Mouse (Mus musculus) adrenal gland, postnatal 4 days (tissue): ENCODE data around the gene Fhit. TPM values are rescaled to one million over a fixed set of nuclear protein-coding genes. Genes with fewer than 3 reads are reported as not detected.

ENCODE experiments used
- DNase-seq, 2 experiments: peaks; one replicate each; pipeline ENCODE4 v3.0.0; 2021 to 2022; ENCODE audit warnings: low spot score in 2 of 2, mixed read lengths in 2 of 2
- total RNA-seq, 2 experiments: library from RNA; stranded (reverse); gene quantifications; 2 replicates each; pipeline ENCODE4 v1.2.3; 2021

Gene Fhit
- total RNA-seq, 2 experiments from 2014 or later: 14.7 to 19.2 TPM

GRCm38 (mm10) chr14:9623219-9624043 lies 1538.4 kb downstream of the Fhit start:
- DNase-seq: no peak

- DNase-seq: no peak
Observed at GRCm38 (mm10) chr14:9620902-9621540, 1540.8 kb downstream of the Fhit start.

- DNase-seq: no peak
Observed at GRCm38 (mm10) chr14:9619840-9620239, 1542.0 kb downstream of the Fhit start.

- no peak for DNase-seq
Observed at GRCm38 (mm10) chr14:9613126-9613525, 1548.7 kb downstream of the Fhit start.

GRCm38 (mm10) chr14:9609120-9609519 lies 1552.7 kb downstream of the Fhit start:
- DNase-seq: no peak

GRCm38 (mm10) chr14:9606584-9607377 lies 1555.1 kb downstream of the Fhit start:
- DNase-seq: no peak

- DNase-seq: no peak
Observed at GRCm38 (mm10) chr14:9600271-9600670, 1561.6 kb downstream of the Fhit start.

GRCm38 (mm10) chr14:9597460-9597977 lies 1564.3 kb downstream of the Fhit start:
- DNase-seq: no peak

- DNase-seq: no peak
Observed at GRCm38 (mm10) chr14:9589121-9589520, 1572.7 kb downstream of the Fhit start.

- DNase-seq: no peak
Observed at GRCm38 (mm10) chr14:9587900-9588299, 1573.9 kb downstream of the Fhit start.

GRCm38 (mm10) chr14:9583227-9584155 lies 1578.3 kb downstream of the Fhit start:
- no peak for DNase-seq

- DNase-seq: no peak
Observed at GRCm38 (mm10) chr14:9556333-9556732, 1605.5 kb downstream of the Fhit start.

GRCm38 (mm10) chr14:9555807-9556206 lies 1606.0 kb downstream of the Fhit start:
- DNase-seq: no peak

GRCm38 (mm10) chr14:9552149-9552548 lies 1609.7 kb downstream of the Fhit start:
- DNase-seq: no peak

- no peak for DNase-seq
Observed at GRCm38 (mm10) chr14:9547952-9548351, 1613.9 kb downstream of the Fhit start.

GRCm38 (mm10) chr14:9544364-9544763 lies 1617.5 kb downstream of the Fhit start:
- no peak for DNase-seq

- DNase-seq: no peak
Observed at GRCm38 (mm10) chr14:9535491-9535890, 1626.3 kb downstream of the Fhit start.

GRCm38 (mm10) chr14:9529247-9529646 lies 1632.6 kb downstream of the Fhit start:
- DNase-seq: no peak

GRCm38 (mm10) chr14:9526136-9526535 lies 1635.7 kb downstream of the Fhit start:
- no peak for DNase-seq

GRCm38 (mm10) chr14:9517651-9518050 lies 1644.2 kb downstream of the Fhit start:
- no peak for DNase-seq
